ENCODE assay signal across 8 mouse cellular contexts in genomic region chr14:33282447-33282846, GRCm38 (mm10).
"Had no signal": no experiment of that assay in that cellular context is flagged by ENCODE, and none has a peak within 500 bp of the region (broad histone marks: within the 10 kb centered on the region; RNA-seq: fewer than 3 reads in every experiment).

No protein-coding gene starts in this region.

- DNase-seq: lung, adult 18-20 months; lung, embryonic 14.5 days; lung, postnatal 10 days; lung, postnatal 36 days; right cerebral cortex, postnatal 14 days; thymus, adult 2 months; thymus, postnatal 25 days; thymus, postnatal 4 days had no signal
